Mouse (Mus musculus) liver, embryonic 12.5 days (tissue): ENCODE measurements around the gene Trim54. TPM values are rescaled to one million over a fixed set of nuclear protein-coding genes. Genes with fewer than 3 reads are reported as not detected.
A peak's percentile ranks its signal among the peaks of the same experiment; 100 is the strongest.

Experiments
- ATAC-seq: fragments of 200-750 bp; cut with Nextera tagmentation; 2 replicates; pipeline ENCODE4 v1.8.0; 2017; ENCODE audit warnings: moderate number of reproducible peaks, mild to moderate bottlenecking, moderate library complexity
- H3K27ac ChIP-seq: fragments of 300-500 bp; sonication (generic); 2 replicates; pipeline ENCODE4 v1.5.1; 2016; ENCODE audit warnings: mild to moderate bottlenecking
- H3K27me3 ChIP-seq: fragments of 300-500 bp; sonication (generic); replicated peaks from 2 replicates; pipeline ENCODE4 v1.6.1; 2016; ENCODE audit warnings: mild to moderate bottlenecking, moderate library complexity
- H3K36me3 ChIP-seq: fragments of 300-500 bp; sonication (generic); 2 replicates; pipeline ENCODE4 v1.6.1; 2016; ENCODE audit warnings: mild to moderate bottlenecking, moderate library complexity
- H3K4me1 ChIP-seq: fragments of 300-500 bp; sonication (generic); 2 replicates; pipeline ENCODE4 v1.6.1; 2016
- H3K4me2 ChIP-seq: fragments of 300-500 bp; sonication (generic); 2 replicates; pipeline ENCODE4 v1.6.1; 2016; ENCODE audit warnings: mild to moderate bottlenecking, moderate library complexity
- H3K4me3 ChIP-seq: fragments of 300-500 bp; sonication (generic); 2 replicates; pipeline ENCODE4 v1.5.1; 2016; ENCODE audit warnings: mild to moderate bottlenecking, moderate library complexity
- H3K9ac ChIP-seq: fragments of 300-500 bp; sonication (generic); 2 replicates; pipeline ENCODE4 v1.6.1; 2016; ENCODE audit warnings: mild to moderate bottlenecking, moderate library complexity
- H3K9me3 ChIP-seq: fragments of 300-500 bp; sonication (generic); replicated peaks from 2 replicates; pipeline ENCODE4 v1.6.1; 2016; ENCODE audit warnings: mild to moderate bottlenecking, moderate library complexity
- WGBS: fragments of 180-500 bp; shearing (Covaris S2); methylation state at CpG from one replicate; pipeline ENCODE4 v1.1.7; 2016; ENCODE audit not compliant: insufficient replicate concordance; 5-methylcytosine and 5-hydroxymethylcytosine counted together
- polyA plus RNA-seq: library from polyadenylated mRNA; unstranded; fragments of >200 nt; fragmentation: Nextera tagmentation; extraction: Ambion mirVana; gene quantifications from 2 replicates; pipeline ENCODE4 v1.2.1, GENCODE M21; 2016

Trim54 gene
- polyA plus RNA-seq, 1 experiment from 2014 or later: not detected

DNA sequence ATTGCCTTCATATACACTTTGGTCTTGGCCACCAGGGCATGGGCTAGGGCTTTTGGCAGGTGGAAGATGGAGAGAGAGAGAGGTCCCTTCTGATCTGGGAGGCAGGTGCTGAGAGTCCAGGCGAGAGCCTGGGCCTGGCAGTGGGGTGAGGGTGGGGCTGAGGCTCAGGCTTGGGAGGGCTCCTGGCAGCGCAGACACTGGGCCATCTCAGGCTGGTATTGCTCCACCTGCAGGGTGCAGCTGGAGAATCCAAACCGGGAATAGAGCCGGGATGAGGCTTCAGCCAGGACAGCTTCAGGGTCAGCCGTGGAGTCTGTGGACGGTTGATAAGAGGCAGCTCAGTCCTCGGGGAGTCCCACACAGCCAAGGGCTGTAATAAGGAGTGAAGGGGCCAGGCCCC is 29.9 kb upstream of the Trim54 start:
- peaks cover 84% of the 10 kb centered on the region for H3K27me3 ChIP-seq
- WGBS: 27% methylated on average over 7 of the region's 7 CpGs
- H3K4me1 ChIP-seq: peaks cover 13% of the 10 kb centered on the region
- H3K4me2 ChIP-seq: no peak overlapping the region
- H3K9ac ChIP-seq: no peak overlapping the region
- no peak overlapping the region for H3K27ac ChIP-seq
- no peaks in the 10 kb centered on the region for H3K36me3 ChIP-seq
- H3K4me3 ChIP-seq: no peak overlapping the region
- ATAC-seq: no peak
- H3K9me3 ChIP-seq: no peaks in the 10 kb centered on the region

DNA sequence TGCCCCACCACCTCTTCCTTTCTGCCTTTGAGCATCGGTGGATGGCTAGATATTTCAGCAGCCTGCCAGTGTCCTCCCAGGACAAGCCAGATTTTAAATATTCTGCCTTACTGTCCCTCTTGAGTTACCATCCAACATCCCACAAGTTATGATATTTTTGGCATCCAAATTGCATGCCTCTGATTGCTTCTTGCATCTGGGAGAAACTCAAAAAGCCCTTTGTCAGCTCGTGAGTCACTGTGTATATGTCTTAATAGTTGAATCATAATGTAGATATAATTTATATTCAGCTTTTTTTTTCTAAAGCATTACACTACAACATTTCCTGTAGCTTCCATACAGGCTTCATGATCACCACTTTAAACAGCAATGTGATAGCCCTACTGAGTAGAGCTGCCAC is 29.4 kb upstream of the Trim54 start:
- no peak for ATAC-seq
- no peak overlapping the region for H3K9ac ChIP-seq
- peaks cover 89% of the 10 kb centered on the region for H3K27me3 ChIP-seq
- no peaks in the 10 kb centered on the region for H3K36me3 ChIP-seq
- H3K4me1 ChIP-seq: peaks cover 13% of the 10 kb centered on the region
- H3K27ac ChIP-seq: no peak overlapping the region
- no peak overlapping the region for H3K4me3 ChIP-seq
- H3K9me3 ChIP-seq: no peaks in the 10 kb centered on the region
- WGBS: 75% methylated on average over 2 of the region's 2 CpGs
- H3K4me2 ChIP-seq: no peak overlapping the region

DNA sequence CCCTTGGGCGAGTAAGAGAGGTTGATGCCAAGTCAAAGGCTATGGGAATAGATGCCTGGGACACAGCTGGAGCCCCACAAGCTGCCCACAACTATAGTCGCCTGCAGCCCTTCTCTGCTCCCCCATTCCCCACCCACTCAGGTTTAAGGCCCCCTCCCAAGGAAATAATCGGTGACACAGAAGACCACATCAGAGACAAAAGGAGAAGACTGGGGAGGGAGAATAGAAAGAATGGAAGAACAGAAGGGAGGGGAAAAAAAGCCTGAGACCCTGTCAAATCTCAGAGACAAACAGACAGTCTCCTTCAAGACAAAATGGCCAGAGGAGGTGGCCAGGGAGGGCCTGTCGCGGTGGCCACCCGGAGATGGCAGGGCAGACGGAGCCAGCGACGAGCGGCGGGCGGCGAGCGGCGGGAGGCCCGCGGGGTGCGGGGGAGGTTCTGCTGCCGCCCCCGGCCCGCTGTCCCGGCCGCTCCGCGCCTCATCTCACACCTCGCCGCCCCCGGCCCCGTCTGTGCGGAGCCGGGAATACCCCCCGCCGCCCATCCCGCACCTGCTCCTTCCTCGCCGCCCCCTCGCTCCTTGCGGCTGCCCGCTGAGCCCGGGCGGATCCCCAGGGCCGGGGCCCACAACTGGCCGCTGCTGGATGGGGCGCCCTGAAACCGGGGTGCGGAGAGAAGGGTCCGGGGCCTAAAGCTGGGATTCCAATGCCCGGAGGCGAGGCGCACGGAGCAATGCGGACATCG is 24.1 kb upstream of the Trim54 start:
- ATAC-seq: no peak
- peak overlapping the region; percentile 30; the same call in 1 of the 2 replicates for H3K9ac ChIP-seq

DNA sequence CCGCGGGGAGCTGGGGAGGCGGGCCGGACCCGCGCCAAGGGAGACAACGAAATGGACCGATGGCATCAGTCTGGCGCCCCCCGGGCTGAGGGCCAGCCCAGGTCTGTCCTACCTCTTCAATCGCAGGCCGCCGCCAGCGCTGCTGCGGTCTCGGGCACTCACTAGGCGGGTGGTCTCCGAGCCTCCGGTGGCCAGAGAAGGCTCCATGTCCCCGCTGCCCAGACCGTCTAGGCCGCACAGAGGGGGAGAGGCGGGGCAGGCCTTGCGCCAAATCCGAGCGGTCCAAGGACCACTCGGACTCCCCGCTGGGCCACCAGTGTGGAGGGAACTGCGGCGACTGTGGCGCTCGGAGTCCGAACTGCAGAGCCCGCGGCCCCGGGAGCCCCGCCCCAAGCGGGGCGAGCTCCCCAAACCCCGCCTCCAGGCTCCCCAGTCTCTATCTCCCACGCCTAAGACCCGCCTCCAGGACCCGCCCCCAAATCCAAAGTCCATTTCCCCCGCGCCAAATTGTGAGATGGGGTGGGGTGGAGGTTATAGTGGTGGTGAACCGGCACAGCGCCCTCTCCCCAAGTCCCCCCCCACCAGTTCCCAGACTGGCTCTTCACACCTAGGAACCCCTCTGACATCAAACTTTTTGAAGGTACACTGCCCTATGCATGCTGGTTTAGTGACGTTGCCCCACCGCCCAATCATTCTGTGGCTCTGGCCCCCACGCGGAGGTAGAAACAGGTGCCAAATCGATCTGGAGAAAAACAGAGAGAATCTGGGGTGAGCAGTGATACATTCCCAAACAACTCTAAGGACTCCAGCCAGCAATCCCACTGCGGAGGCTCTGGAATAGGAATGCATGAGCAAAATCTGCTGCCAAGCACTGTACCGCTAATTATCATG is 23.1 kb upstream of the Trim54 start:
- no peak overlapping the region for H3K27ac ChIP-seq
- H3K9ac ChIP-seq: no peak overlapping the region; the same call in 1 of the 2 replicates
- no peaks in the 10 kb centered on the region for H3K9me3 ChIP-seq
- peak overlapping the region; percentile 40 for H3K4me3 ChIP-seq
- WGBS: 2% methylated on average over 53 of the region's 54 CpGs
- H3K36me3 ChIP-seq: no peaks in the 10 kb centered on the region
- peaks cover 100% of the 10 kb centered on the region for H3K27me3 ChIP-seq
- ATAC-seq: peak; percentile 42; the same call in 1 of the 2 replicates
- H3K4me2 ChIP-seq: peak overlapping the region; percentile 64
- H3K4me1 ChIP-seq: peaks cover 29% of the 10 kb centered on the region

More for the DNA sequence above, 24.1 kb upstream of the Trim54 start:
- H3K4me2 ChIP-seq: peak overlapping the region; percentile 64
- peak overlapping the region; percentile 40 for H3K4me3 ChIP-seq
- H3K27ac ChIP-seq: no peak overlapping the region
- peaks cover 29% of the 10 kb centered on the region for H3K4me1 ChIP-seq
- H3K9me3 ChIP-seq: no peaks in the 10 kb centered on the region
- peaks cover 99% of the 10 kb centered on the region for H3K27me3 ChIP-seq
- no peaks in the 10 kb centered on the region for H3K36me3 ChIP-seq
- 5% methylated on average over 36 of the region's 53 CpGs for WGBS

DNA sequence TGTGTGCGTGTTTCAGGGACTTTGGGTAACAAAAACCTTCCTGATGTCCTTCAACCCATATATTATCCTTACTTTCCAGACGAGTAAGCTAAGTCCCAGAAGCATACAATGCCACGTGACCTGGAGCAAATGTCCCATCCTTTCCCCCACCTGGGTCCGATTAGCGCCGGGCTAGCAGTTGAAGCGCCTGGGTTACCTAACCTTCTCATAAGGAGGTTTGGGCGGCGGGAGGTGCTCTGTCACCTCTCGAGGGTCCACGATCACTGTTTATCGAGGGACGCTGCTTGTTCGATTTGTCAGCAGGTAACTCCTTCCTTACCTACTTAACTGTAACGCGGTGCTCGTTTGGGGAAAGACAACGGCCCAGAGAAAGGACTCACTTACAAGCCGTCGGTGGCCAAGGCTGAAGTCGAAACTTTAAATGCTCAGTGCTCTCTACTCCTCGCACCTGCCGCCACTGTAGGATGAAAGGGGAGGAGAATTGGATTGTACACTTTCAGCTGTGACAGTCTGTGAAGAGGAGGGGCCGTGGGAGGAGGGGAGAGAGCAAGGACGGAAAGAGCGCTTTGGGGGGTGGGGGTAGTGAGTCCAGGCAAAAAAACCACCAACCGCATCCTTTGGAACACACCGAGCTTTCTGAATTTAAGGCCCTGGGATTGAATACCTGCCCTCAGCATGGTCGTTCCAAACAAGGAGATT is 22.3 kb upstream of the Trim54 start:
- no peak for ATAC-seq
- Histone ChIP-seq H3K4me1 (peaks cover 29% of the 10 kb centered on the region), H3K27ac (no peak overlapping the region), H3K9me3 (no peaks in the 10 kb centered on the region), H3K36me3 (no peaks in the 10 kb centered on the region), H3K4me2 (peak overlapping the region; percentile 64), H3K27me3 (peaks cover 100% of the 10 kb centered on the region), H3K9ac (no peak overlapping the region), H3K4me3 (peak overlapping the region; percentile 40)
- 3% methylated on average over 28 of the region's 29 CpGs for WGBS

DNA sequence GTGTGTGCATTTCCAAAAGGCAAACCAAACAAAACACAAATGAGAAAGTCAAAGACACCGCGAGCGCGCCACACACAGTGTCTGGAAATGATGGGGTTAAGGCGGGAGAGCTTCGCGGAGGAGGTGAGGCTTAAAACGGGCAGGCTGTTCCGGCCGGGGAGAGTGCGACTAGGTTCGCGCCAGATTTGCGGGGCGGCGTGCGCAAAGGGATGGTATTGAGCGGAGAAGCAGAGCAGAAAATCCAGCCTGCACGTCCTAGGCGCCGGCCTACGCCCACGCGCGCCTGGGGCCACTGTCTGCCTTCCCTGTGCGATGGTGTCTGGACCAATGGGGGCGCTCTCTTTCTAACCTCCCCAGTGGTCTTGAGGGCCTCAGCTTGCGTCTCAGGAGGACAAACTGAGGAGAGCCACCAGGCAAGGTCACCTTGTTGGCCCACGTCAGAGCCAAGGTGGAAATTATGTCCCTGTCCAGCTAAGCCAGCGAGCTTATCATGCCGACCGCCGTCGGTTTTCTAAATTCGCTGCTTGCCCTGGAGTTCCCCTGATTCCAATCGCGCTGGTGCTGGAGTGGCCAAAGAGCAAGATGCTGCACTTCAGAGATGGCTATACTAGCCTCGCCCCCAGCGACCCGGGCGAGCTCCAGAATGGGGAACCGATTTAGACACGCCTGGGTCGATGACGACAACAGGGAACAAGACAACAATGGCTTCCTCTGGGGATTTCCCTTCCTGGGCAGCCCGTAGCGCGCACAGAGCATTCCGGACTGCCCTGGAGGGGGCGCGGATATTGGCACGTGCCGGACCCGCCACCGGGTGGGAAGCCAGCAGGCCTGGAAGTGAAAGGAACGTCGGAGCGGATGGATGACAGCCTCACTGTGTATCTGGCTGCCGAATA is 21.5 kb upstream of the Trim54 start:
- WGBS: 1% methylated on average over 59 of the region's 59 CpGs
- no peak overlapping the region for H3K9ac ChIP-seq
- peak overlapping the region; percentile 64 for H3K4me2 ChIP-seq
- peaks cover 29% of the 10 kb centered on the region for H3K4me1 ChIP-seq
- H3K9me3 ChIP-seq: no peaks in the 10 kb centered on the region
- no peaks in the 10 kb centered on the region for H3K36me3 ChIP-seq
- 0 out of 2 replicates have a peak, but pooled peaks have one; percentile 28 for ATAC-seq
- no peak overlapping the region for H3K27ac ChIP-seq
- peak overlapping the region; percentile 40 for H3K4me3 ChIP-seq
- peaks cover 99% of the 10 kb centered on the region for H3K27me3 ChIP-seq

DNA sequence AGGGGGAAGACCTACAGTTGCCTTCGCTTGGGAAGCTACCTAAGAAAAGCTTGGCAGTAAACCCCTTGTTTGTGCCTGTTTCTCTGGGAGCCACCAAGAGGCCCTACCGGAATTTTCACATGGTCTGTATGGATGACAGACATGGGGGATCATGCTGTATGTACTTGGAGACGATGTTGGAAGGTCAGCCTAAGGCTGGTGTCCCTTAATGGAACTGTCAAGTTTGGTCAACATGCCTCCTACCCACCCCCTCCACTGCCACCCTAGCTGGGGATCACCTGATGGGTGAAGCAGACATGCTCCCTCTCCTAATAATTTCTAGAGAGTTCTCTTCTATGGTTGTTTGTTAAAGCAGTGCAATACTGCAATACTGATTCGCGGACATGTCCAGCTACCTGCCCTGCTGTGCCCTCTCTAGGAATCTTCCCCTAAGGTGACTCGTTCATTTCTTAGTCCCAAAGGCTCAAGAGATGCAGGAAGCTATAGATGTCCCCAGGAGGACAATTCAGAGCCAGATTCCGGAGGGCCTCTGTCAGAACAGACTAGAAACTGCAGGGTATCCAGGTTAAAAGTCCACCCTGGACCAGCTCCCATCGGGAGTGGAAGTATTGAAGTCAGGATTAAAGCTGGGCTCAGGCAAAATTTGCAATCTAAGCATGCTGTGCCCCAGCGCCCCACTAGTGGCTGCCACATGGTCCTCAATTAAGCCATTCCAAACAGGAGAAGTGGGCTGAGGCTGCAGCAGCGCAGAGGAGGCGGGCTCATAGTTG is 20.6 kb upstream of the Trim54 start:
- no peak overlapping the region for H3K9ac ChIP-seq
- peak overlapping the region; percentile 64 for H3K4me2 ChIP-seq
- no peak for ATAC-seq
- WGBS: 32% methylated on average over 11 of the region's 11 CpGs
- peaks cover 91% of the 10 kb centered on the region for H3K27me3 ChIP-seq
- peaks cover 29% of the 10 kb centered on the region for H3K4me1 ChIP-seq
- H3K36me3 ChIP-seq: no peaks in the 10 kb centered on the region
- no peak overlapping the region for H3K27ac ChIP-seq
- H3K4me3 ChIP-seq: peak overlapping the region; percentile 40; the same call in 1 of the 2 replicates
- no peaks in the 10 kb centered on the region for H3K9me3 ChIP-seq

DNA sequence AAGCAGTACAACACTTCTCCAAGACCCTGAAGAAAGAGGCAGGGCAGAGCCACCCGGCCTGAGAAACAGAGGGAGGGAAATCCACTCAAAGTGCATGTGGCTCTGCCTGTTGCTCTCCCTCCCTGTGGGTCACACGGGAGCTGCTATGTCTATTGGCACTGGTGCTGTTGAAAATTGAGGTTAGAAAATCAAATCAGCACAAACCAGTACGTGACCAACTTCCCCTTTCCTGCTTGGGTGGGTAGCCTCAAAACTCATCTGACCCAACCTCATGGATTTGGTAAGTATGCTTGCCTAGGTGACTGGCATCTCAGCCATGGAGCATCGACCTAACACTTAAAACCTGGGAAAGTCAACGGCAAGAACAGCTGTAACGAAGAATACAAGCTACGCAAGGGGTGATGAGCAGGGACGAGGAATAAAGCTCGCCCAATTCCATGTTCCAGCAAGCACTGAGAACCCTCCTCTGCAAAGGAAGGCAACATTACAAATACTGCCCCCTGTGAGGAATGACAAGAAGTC is 10.6 kb upstream of the Trim54 start, which contains the start of gene Dnajc5g:
Gene Dnajc5g (plus strand): TSS at position 472 of the 522 bp plus-strand sequence.
- 62% methylated on average over 9 of the region's 9 CpGs for WGBS
- H3K27ac ChIP-seq: no peak within 1 kb of the TSS
- H3K4me2 ChIP-seq: no peak within 1 kb of the TSS

DNA sequence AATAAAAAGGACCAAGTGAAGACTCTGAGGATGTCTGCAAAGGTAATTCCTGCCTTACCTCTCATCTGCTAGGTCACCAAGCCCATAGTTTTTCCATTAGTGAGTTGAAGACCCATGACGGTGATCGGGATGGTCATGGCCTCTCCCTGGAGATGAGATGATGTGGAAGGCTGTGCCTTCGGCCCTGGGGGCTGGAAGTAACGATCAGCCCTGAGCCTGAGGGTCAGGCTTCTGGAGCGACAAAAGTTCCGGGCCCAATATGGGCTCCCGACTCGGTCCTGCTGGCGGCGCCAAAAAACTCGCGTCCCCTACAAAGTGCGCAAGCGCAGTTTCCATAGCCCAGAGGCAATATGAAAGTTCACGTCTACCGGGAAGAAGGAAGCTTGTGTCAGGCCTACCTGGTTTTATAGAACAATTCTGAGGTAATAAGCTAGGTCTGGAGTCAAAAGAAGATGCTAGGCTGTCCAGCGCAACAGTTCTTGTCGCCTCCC is 8.5 kb upstream of the Trim54 start, which contains the start of gene Slc30a3:
Gene Slc30a3 (minus strand): TSS at position 238 of the 491 bp plus-strand sequence.
- Histone ChIP-seq H3K4me1 (no peaks in the 10 kb centered on the region), H3K4me2 (no peak within 1 kb of the TSS), H3K4me3 (no peak within 1 kb of the TSS), H3K9ac (no peak within 1 kb of the TSS), H3K27ac (no peak within 1 kb of the TSS), H3K9me3 (no peaks in the 10 kb centered on the region), H3K36me3 (no peaks in the 10 kb centered on the region), H3K27me3 (peaks cover 36% of the 10 kb centered on the region)
- ATAC-seq: no peak
- 81% methylated on average over 18 of the region's 18 CpGs for WGBS

More for the DNA sequence above, 10.6 kb upstream of the Trim54 start, which contains the start of gene Dnajc5g:
- H3K36me3 ChIP-seq: no peaks in the 10 kb centered on the region
- H3K9me3 ChIP-seq: no peaks in the 10 kb centered on the region
- H3K27me3 ChIP-seq: peaks cover 30% of the 10 kb centered on the region
- H3K4me3 ChIP-seq: no peak within 1 kb of the TSS
- no peak for ATAC-seq
- no peaks in the 10 kb centered on the region for H3K4me1 ChIP-seq
- H3K9ac ChIP-seq: no peak within 1 kb of the TSS

DNA sequence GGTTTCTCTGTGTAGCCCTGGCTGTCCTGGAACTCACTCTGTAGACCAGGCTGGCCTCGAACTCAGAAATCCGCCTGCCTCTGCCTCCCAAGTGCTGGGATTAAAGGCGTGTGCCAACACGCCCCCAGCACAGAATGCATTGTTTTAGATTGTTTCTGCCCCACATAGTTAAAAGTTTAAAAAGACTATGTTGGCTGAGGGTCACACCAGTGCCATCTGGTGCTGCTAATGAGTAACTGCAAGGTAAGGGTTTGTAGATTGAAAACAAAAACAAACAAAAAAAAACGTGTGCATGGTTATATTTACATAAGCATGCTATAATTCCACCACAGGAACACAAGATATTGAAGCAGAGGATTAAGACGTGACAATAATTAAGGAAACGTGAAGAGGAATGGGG is 5.7 kb upstream of the Trim54 start:
- 21% methylated on average over 7 of the region's 7 CpGs for WGBS
- Histone ChIP-seq H3K4me3 (no peak overlapping the region), H3K9ac (no peak overlapping the region), H3K4me1 (no peaks in the 10 kb centered on the region), H3K27ac (no peak overlapping the region), H3K36me3 (no peaks in the 10 kb centered on the region), H3K9me3 (no peaks in the 10 kb centered on the region), H3K4me2 (no peak overlapping the region), H3K27me3 (peaks cover 25% of the 10 kb centered on the region)
- ATAC-seq: no peak
